Mouse (Mus musculus) forebrain, embryonic 16.5 days (tissue): ENCODE results near the gene Fgf14. TPM values are rescaled to one million over a fixed set of nuclear protein-coding genes. Genes with fewer than 3 reads are reported as not detected.

ENCODE experiments used
- ATAC-seq: fragments of 200-750 bp; cut with Nextera tagmentation; 2 replicates; pipeline ENCODE4 v1.8.0; 2017; ENCODE audit warnings: mild to moderate bottlenecking, moderate library complexity
- H3K27ac ChIP-seq: fragments of 300-500 bp; sonication (generic); 2 replicates; pipeline ENCODE4 v1.5.1; 2014; ENCODE audit warnings: low read length, control low read depth
- H3K27me3 ChIP-seq: fragments of 300-500 bp; sonication (generic); replicated peaks from 2 replicates; pipeline ENCODE4 v1.6.1; 2014; ENCODE audit warnings: low read length; ENCODE audit not compliant: control insufficient read depth, insufficient read depth
- H3K36me3 ChIP-seq: fragments of 300-500 bp; sonication (generic); 2 replicates; pipeline ENCODE4 v1.6.1; 2014; ENCODE audit not compliant: control insufficient read depth, insufficient read depth
- H3K4me1 ChIP-seq: fragments of 300-500 bp; sonication (generic); replicated peaks from 2 replicates; pipeline ENCODE4 v1.6.1; 2014; ENCODE audit warnings: low read length; ENCODE audit not compliant: control insufficient read depth, insufficient read depth
- H3K4me2 ChIP-seq: fragments of 300-500 bp; sonication (generic); 2 replicates; pipeline ENCODE4 v1.6.1; 2014; ENCODE audit warnings: mild to moderate bottlenecking, low read length, control low read depth
- H3K4me3 ChIP-seq: fragments of 300-500 bp; sonication (generic); replicated peaks from 2 replicates; pipeline ENCODE4 v1.5.1; 2014; ENCODE audit warnings: mild to moderate bottlenecking, low read length, control low read depth
- H3K9ac ChIP-seq: fragments of 300-500 bp; sonication (generic); replicated peaks from 2 replicates; pipeline ENCODE4 v1.6.1; 2014; ENCODE audit warnings: low read depth, low read length, control low read depth
- H3K9me3 ChIP-seq: fragments of 300-500 bp; sonication (generic); 2 replicates; pipeline ENCODE4 v1.6.1; 2016; ENCODE audit warnings: low read length; ENCODE audit not compliant: control insufficient read depth
- WGBS: fragments of 180-500 bp; shearing (Covaris S2); extraction: QIAGEN DNeasy Blood & Tissue Kit; methylation state at CpG from one replicate; pipeline ENCODE4 v1.1.7; 2014; 5-methylcytosine and 5-hydroxymethylcytosine counted together
- polyA plus RNA-seq: library from polyadenylated mRNA; unstranded; fragments of >200 nt; fragmentation: Nextera tagmentation; extraction: Ambion mirVana; gene quantifications from 2 replicates; pipeline ENCODE4 v1.2.1, GENCODE M21; 2015

Gene Fgf14
- polyA plus RNA-seq, 1 experiment from 2014 or later, result 37.6 TPM

- no peak overlapping the region for H3K27ac ChIP-seq
- 73% methylated on average over 2 of the region's 2 CpGs for WGBS
- H3K9me3 ChIP-seq, result no peaks in the 10 kb centered on the region
- H3K27me3 ChIP-seq, result no peaks in the 10 kb centered on the region
- no peak overlapping the region for H3K4me2 ChIP-seq
- H3K4me1 ChIP-seq, result no peaks in the 10 kb centered on the region
- no peak overlapping the region for H3K9ac ChIP-seq
- H3K36me3 ChIP-seq, result no peaks in the 10 kb centered on the region
- ATAC-seq, result no peak
- H3K4me3 ChIP-seq, result no peak overlapping the region
Measured at GRCm38 (mm10) chr14:124411890-124412289, 265.0 kb downstream of the Fgf14 start.

DNA sequence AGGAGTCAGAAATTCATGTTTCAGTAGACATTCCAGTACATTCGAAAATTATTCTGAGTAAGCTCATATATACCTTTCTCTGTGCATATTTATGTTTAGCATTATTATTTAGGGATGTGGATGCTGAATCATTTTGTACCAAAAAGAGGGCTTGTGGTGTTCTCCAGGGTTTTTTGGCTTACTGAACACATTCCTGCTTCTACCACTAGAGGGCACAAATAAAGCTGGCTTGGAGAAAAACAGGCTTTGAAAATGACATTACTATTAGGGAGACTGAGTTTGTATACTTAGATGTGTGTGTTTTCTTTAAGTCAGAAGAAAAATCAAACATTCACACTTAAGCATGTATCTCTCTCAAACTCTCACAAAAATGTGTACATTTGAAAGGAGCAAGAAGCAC is 266.0 kb downstream of the Fgf14 start:
- no peak overlapping the region for H3K27ac ChIP-seq
- no peak overlapping the region for H3K4me2 ChIP-seq
- H3K9ac ChIP-seq, result no peak overlapping the region
- WGBS, result 2% methylated on average over 1 of the region's 1 CpGs
- no peaks in the 10 kb centered on the region for H3K27me3 ChIP-seq
- H3K4me1 ChIP-seq, result no peaks in the 10 kb centered on the region
- H3K4me3 ChIP-seq, result no peak overlapping the region
- no peaks in the 10 kb centered on the region for H3K9me3 ChIP-seq
- H3K36me3 ChIP-seq, result no peaks in the 10 kb centered on the region
- no peak for ATAC-seq

- no peak for ATAC-seq
- H3K27me3 ChIP-seq, result no peaks in the 10 kb centered on the region
- H3K4me2 ChIP-seq, result no peak overlapping the region
- no peaks in the 10 kb centered on the region for H3K36me3 ChIP-seq
- no peak overlapping the region for H3K27ac ChIP-seq
- no peak overlapping the region for H3K4me3 ChIP-seq
- no peak overlapping the region for H3K9ac ChIP-seq
- no peaks in the 10 kb centered on the region for H3K4me1 ChIP-seq
- no peaks in the 10 kb centered on the region for H3K9me3 ChIP-seq
Measured at GRCm38 (mm10) chr14:124328391-124328790, 348.5 kb downstream of the Fgf14 start.

DNA sequence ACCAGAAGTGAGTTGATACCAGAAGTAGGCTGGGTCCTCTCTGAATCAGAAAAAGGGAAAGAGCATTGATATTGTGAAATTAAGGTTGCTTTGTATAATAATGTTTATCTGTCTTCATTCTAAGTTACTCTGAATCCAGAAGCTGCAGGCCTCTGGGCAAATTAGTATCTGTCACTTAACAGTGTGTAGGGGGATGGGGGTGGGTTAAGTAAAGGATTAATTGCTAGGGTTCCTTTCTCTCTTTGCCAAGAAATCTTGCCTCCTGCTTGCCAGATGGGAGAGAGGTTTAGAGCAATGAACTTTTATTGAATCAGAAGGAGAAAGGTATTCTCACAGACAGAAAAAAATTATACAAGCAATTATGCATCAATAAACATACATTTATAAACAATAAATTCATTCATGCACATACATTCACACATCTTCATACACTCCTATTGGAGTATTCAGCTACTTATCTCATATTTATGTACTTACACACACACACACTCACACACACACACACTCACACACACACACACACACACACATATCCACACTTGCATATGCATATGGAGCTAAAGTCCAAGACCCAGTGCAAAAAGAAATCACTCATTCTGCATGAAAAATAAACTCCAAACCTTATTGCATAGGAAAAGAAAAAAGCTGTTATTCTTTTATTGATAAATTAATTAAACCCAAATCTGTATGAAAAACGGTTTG is 357.8 kb downstream of the Fgf14 start:
- H3K27ac ChIP-seq, result no peak overlapping the region

GRCm38 (mm10) chr14:124315513-124315912 is 361.4 kb downstream of the Fgf14 start:
- ATAC-seq, result no peak
- Histone ChIP-seq H3K36me3 (no peaks in the 10 kb centered on the region), H3K4me3 (no peak overlapping the region), H3K9me3 (no peaks in the 10 kb centered on the region), H3K27ac (no peak overlapping the region), H3K4me1 (0 out of 2 replicates have a peak, but pooled peaks cover 2% of the 10 kb centered on the region), H3K27me3 (no peaks in the 10 kb centered on the region), H3K9ac (no peak overlapping the region), H3K4me2 (no peak overlapping the region)
- WGBS, result 90% methylated on average over 2 of the region's 2 CpGs

More for the DNA sequence above, 357.8 kb downstream of the Fgf14 start:
- Histone ChIP-seq H3K36me3 (no peaks in the 10 kb centered on the region), H3K4me1 (0 out of 2 replicates have a peak, but pooled peaks cover 2% of the 10 kb centered on the region), H3K27me3 (no peaks in the 10 kb centered on the region), H3K9me3 (no peaks in the 10 kb centered on the region), H3K4me3 (no peak overlapping the region), H3K4me2 (no peak overlapping the region), H3K9ac (no peak overlapping the region)
- peak; percentile 94 for ATAC-seq
- 37% methylated on average over 1 of the region's 1 CpGs for WGBS

GRCm38 (mm10) chr14:124287027-124287426 is 389.9 kb downstream of the Fgf14 start:
- H3K9me3 ChIP-seq, result no peaks in the 10 kb centered on the region
- H3K27me3 ChIP-seq, result no peaks in the 10 kb centered on the region
- no peaks in the 10 kb centered on the region for H3K4me1 ChIP-seq
- no peak overlapping the region for H3K4me3 ChIP-seq
- no peak overlapping the region for H3K4me2 ChIP-seq
- H3K36me3 ChIP-seq, result no peaks in the 10 kb centered on the region
- no peak overlapping the region for H3K9ac ChIP-seq
- no peak for ATAC-seq
- no peak overlapping the region for H3K27ac ChIP-seq

GRCm38 (mm10) chr14:124278384-124278944 is 398.5 kb downstream of the Fgf14 start:
- no peaks in the 10 kb centered on the region for H3K4me1 ChIP-seq
- H3K9ac ChIP-seq, result no peak overlapping the region
- H3K9me3 ChIP-seq, result no peaks in the 10 kb centered on the region
- ATAC-seq, result no peak
- no peak overlapping the region for H3K4me3 ChIP-seq
- no peaks in the 10 kb centered on the region for H3K36me3 ChIP-seq
- H3K27ac ChIP-seq, result no peak overlapping the region
- H3K4me2 ChIP-seq, result no peak overlapping the region
- no peaks in the 10 kb centered on the region for H3K27me3 ChIP-seq

- Histone ChIP-seq H3K9ac (no peak overlapping the region), H3K36me3 (no peaks in the 10 kb centered on the region), H3K4me1 (no peaks in the 10 kb centered on the region), H3K4me2 (no peak overlapping the region), H3K27ac (no peak overlapping the region), H3K27me3 (no peaks in the 10 kb centered on the region), H3K4me3 (no peak overlapping the region), H3K9me3 (no peaks in the 10 kb centered on the region)
- ATAC-seq, result no peak
Measured at GRCm38 (mm10) chr14:124266977-124267376, 409.9 kb downstream of the Fgf14 start.

GRCm38 (mm10) chr14:124264541-124265059 is 412.3 kb downstream of the Fgf14 start:
- 62% methylated on average over 2 of the region's 2 CpGs for WGBS
- Histone ChIP-seq H3K36me3 (no peaks in the 10 kb centered on the region), H3K4me1 (no peaks in the 10 kb centered on the region), H3K27ac (no peak overlapping the region), H3K4me3 (no peak overlapping the region), H3K4me2 (no peak overlapping the region), H3K27me3 (no peaks in the 10 kb centered on the region), H3K9me3 (no peaks in the 10 kb centered on the region), H3K9ac (no peak overlapping the region)
- no peak for ATAC-seq
